Mouse (Mus musculus): ENCODE data around the gene Ccdc30. TPM values are rescaled to one million over a fixed set of nuclear protein-coding genes. Genes with fewer than 3 reads are reported as not detected.

Gene Ccdc30
- total RNA-seq, 2 experiments from 2014 or later, result 22.0 to 23.4 TPM

DNA sequence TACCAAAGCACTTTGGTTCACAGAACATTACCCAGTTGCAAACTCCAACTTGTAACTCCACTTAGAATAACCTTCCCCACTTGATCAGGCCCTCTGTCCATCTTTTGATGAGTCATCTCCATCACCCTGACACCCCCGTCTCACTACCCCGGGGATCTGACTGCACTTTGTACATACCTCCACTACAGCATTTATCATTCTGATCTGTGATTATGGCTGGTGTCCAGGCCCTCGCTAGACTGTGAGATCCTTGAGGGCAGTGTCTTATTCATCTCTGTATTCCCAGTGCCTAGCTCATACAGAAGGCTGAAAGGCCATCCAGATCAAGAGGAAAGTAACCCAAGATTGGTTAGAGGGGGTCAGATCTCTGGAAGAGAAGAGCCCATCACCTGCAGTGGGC is 5.9 kb upstream of the Ccdc30 start:
- DNase-seq (ENCODE audit: low spot score in 2 of 2), result no peak

DNA sequence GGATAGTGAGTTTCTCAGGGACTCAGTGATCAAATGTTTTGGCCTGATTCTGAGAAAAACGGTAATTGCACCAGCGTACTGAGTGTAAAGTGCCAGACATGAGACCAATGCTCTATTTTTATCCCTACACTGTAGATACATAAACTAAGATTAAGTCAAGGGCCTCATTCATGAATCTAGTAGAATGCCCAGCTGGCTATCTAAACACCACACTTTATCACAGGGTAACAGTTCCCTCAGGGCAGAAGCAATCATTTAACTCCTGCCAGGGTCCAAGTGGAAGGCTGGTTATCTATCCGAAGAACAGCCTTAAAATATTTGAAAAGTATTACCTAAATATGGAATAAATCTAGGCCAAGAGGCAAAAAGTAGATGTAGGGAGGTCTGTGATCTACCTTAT is 2.6 kb upstream of the Ccdc30 start:
- DNase-seq (ENCODE audit: low spot score in 2 of 2), result no peak

DNA sequence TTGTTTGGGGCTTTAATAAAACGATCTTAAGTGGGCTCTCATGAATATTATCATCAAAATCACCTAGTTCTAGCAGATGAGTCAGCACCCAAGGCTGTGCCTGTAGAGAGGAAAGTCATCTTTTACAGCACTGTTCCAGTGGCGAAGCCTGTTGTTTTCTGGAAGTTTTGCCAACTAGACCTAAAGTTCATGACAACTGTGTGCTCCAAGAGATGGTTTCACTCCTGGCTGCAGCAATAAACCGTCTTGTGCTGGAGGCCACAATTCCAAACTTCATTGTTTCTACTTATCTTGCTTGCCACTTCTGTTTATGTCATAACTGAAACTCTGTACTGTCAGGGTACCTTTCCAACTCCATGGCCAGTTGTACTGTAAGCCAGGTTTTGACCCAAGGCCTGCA is 1.9 kb upstream of the Ccdc30 start:
- DNase-seq (ENCODE audit: low spot score in 2 of 2), result no peak

DNA sequence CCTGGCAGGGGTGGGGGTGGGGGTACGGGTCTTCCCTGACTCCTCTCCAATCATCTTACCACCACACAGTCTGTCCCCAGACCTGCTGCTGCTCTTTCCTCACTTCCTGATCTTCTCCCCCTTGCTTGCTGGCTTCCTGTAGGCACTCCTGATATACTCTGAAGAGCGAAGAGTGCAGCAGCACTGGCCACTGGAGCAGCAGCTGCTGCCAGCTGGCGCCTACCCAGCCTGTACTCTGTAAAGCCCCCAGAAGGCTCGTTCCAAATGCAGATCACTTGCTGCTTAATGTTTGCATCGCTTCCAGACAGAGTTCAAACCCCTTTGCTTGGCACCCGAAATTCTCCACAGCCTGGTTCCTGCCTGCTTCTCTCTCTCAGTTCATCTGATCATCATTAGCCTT is 2.5 kb downstream of the Ccdc30 start:
- no peak for DNase-seq (ENCODE audit: low spot score in 2 of 2)

DNA sequence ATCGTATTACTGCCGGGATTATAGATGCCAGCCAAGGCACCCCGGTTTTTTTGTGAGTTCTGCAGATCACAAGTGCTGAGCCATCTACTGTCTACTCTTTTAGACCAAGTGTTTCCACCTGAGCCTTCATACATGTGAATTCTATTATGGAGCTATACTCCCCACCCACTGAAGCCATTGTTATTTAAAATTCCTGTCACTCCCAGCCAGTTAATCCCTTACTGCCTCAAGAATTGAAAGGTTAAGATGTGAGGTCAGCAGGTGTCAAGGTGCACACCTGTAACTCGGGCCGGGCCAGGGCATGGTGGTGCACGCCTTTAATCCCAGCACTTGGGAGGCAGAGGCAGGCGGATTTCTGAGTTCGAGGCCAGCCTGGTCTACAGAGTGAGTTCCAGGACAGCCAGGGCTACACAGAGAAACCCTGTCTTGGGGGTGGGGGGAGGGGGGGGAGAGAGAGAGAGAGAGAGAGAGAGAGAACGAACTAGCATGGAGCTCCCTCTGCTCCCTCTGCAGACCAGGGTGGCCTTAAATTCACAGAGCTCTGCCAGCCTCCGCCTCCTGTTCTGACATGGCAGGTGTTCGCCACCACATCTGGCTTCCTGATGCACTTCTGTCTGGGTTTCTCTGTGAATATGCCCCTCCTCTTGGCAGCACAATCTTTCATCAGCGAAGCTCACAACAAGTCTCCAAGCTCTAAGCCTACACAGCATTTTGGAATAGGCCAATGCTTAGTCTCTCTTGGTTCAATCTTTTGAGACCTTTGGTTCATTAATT is 3.3 kb downstream of the Ccdc30 start:
- DNase-seq (ENCODE audit: low spot score in 2 of 2), result no peak

DNA sequence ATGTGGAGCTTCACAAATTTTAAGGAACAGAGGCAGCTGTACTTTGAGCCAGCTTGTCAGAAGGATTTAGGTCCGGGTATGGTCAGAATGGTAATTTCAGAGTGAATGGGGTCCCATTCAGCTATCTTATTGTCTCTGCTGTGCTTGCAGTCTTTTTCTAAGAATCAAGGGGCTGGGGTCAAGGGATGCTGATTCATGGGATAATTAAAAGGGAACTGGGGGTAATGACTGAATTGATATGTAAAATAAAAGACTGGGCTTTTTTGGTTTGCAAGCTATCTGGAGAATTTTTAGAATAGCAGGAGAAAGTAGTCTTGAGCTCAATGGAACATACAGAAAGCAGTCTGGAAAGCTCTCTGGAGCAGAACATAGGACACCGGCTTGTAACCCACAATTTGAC is 11.9 kb downstream of the Ccdc30 start:
- no peak for DNase-seq (ENCODE audit: low spot score in 2 of 2)

DNA sequence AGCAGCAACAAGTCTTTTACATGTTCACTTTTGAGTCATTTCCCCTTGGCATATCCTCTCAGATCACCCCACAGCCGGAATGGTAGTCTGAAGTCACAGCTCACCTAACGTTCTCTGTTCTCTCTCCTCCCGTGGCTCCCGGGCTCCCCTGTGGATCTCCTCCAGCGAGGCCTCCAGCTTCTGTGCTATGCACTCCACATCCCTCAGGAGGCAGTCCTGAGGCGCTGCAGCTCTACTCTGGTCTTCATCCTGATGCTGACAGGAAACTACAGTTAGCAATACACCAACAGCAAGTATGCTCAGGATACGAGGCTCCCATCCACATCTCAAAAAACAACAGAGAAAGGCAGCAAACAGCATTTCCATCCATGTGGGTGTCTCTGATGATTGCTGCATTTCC is 14.4 kb downstream of the Ccdc30 start:
- DNase-seq (ENCODE audit: low spot score in 2 of 2), result no peak

DNA sequence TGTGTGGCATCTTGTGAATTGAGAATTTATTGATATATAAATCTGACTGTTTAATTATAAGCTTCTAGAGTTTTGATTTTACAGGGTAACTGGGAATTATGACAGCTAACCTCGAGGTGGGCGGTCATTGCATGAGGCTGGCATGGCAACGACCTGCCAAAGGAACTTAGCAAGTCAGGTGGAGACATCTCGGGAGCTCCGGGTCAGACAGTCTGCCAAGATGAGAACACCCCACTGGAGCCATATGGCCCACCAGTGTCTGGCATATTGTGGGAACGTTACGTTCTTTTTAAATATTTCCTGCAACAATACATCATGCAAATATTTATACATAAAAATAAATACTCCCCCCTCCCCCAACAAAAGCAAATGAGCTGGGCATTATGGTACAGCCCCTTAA is 16.6 kb downstream of the Ccdc30 start:
- no peak for DNase-seq (ENCODE audit: low spot score in 2 of 2)

DNA sequence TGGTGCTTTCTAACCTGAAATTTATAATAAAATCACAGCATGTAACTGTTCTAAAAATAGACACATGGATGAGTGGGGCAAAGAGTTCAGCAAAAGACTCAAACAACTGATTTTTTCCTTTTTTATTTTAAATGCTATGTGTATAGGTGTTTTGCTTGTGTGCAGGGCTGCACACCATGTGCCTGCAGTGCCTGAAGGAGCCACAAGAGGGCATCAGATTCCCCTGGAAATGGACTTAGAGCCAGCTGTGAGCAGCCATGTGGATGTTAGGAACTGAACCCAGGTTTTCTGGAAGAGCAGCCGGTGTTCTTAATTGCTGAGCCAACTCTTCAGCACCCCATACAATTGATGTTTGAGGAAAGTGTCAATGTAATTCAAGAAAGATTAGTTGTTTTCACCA is 25.0 kb downstream of the Ccdc30 start:
- DNase-seq (ENCODE audit: low spot score in 2 of 2), result no peak

DNA sequence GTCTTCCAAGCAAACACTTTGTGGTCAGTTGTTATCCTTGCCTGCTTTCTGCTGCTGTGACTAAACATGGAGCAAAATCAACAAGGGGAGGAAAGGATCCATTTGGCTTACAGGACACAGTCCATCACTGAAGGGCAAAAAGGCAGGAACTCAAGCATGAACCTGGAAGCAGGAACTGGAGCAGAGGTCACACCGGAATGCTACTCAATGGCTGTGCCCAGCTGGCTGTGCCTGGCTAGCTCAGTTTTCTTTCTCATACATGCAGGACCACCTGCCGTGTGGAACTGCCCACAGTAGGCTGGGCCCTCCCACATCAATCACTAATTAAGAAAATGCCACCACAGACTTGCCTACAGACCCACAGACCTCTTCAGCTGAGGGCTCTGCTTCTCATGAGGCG is 26.1 kb downstream of the Ccdc30 start:
- no peak for DNase-seq (ENCODE audit: low spot score in 2 of 2)

DNA sequence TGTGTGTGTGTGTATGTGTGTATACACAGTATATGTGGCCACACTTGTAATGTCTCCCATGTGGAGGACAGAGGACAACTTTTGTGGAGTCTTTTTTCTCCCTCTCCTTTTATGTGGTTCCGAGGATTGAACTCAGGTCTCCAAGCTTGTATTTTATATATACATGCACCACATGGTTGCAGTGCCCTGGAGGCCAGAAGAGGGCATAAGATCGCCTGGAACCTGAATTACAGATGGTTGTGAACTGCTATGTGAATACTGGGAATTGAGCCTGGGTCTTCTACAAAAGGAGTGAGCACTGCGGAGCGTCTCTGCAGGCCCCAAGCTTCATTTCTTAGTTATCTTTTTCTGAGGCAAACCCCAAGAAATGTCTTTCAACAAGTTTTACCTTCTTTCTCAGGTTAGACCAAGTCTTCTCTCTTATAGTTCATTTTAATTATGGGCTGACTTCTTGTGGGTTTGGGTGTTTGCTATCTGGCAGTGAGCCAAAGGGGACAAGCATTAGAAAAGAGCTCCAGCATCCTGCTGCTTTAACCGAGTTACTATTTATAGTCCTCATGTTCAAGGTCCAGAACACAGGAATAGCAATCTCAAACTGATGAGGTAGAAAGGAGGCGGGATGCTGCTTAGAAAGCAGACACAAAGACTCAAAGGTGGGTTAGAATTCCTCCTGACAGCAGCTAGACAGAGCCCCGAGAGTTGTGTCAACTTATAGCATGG is 33.7 kb downstream of the Ccdc30 start:
- DNase-seq (ENCODE audit: low spot score in 2 of 2), result no peak

DNA sequence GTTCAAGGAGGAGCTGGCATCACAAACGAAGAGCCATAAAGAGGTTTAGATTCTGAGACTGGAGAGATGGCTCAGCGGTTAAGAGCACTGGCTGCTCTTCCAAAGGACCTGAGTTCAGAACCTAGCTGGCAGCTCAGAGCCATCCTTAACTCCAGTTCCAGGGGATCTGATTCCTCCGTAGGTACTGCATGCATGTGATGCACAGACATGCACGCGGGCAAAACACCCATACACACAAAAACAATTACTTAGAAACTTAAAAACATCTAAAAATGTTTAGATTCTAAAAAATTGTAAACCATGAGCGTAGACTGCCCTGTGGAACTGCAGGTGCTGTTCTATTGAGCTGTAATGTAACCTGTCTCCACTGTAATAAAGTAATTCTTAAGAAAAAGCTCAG is 45.9 kb downstream of the Ccdc30 start:
- DNase-seq (ENCODE audit: low spot score in 2 of 2), result no peak

DNA sequence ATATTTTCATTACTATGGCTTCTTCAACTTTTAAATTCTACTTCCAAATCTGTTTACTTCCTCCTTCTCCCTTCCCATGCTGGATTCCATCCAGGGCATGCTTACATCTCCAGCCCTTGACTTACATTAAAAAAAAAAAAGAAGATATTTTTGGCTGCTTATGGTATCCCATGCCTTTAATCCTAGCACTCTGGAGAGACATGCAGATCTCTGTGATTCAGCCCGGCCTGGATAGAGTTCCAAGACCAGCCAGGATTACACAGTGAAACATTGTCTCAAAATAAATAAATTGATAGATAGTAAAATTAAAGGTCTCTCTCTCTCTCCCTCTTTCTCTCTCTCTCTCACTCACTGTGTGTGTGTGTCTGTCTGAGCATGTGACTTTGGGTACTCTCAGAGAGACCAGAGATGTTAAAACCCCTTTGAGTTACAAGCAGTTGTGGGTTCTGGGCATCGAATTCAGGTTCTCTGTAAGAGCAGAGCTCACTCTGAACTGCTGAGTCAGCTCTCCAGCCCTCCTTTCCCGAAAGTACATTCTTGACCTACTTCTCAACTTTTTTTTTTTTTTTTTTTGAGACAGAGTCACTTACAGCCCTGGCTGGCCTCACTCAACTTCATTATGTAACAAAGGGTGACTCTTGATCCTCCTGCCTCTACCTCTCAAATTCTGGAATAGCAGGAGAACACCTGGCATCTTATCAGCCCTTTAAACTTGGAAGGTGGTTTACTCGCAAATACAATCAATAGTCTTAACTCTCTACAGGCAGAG is 48.4 kb downstream of the Ccdc30 start:
- DNase-seq (ENCODE audit: low spot score in 2 of 2), result no peak

DNA sequence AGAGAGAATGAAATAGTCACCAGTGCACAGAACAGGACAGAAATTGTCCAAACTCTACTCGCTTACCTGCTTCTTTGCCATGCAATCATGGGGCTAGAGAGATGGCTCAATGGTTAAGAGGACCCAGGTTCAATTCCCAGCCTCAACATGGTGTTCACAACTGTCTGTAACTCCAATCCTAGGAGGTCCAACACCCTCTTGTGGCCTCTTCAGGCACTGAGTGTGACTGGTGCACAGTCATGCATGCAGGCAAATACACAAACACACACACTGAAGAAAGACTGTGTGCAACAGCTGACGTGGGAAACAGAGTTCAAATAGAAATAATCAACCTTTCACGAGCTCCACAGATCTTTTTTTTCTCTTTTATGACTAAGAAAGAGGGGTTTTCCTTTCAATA is 53.1 kb downstream of the Ccdc30 start:
- no peak for DNase-seq (ENCODE audit: low spot score in 2 of 2)

DNA sequence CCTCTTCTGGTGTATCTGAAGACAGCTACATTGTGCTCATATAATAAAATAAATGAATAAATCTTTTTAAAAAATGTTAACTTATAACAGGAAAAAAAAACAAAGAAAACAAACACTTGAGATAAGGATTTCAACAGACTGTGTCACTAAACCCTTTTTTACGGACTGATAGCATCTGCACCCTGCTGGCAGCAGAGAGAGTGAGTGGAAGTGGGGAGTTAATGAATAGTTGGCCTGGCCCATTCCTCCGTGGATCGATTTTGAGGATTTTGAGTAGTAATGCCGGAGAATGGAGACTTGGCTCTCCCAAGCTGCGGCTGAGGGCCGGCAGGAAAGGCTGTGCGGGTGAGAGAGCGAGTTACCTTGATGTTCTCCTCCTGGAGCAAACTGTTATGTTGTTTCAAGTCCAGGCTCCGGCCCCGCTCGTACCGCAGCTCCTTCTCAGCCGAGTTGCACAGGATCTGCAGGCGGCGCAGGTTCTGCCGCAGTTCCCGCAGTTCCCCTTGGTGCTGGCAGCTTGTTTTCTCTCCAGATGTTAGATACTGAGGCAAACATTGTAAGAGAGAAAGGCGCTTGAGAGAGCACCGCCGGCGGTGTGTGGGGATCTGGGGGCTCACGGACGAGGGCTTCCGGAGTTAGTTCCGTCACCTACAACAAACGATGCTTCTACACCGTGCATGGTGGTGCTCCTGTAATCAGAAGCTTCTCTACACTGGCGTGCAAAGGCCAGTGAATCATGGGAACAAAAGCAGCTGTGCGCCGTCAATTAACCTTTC is 55.9 kb downstream of the Ccdc30 start:
- peak in 1 of 2 experiments; percentile 14 for DNase-seq (ENCODE audit: low spot score in 2 of 2)

DNA sequence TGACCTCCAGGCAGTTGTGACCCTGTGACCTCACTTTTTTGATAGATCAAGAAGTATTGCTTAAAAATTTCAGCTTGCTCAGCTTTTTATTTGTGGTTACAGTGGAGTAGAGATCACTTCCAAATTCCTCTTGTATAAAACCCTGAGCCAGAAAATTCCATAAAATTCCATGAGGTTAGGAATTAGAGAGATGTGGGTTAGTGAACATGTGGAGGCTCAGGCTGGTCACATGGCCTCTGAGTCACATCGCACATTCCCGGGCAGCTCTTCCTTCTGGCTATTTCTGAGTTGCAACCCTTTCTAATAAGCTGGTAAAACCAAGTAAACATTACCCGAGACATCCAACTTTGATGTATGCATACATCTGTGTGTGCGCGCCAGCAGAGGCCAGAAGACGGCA is 69.8 kb downstream of the Ccdc30 start:
- no peak for DNase-seq (ENCODE audit: low spot score in 2 of 2)

DNA sequence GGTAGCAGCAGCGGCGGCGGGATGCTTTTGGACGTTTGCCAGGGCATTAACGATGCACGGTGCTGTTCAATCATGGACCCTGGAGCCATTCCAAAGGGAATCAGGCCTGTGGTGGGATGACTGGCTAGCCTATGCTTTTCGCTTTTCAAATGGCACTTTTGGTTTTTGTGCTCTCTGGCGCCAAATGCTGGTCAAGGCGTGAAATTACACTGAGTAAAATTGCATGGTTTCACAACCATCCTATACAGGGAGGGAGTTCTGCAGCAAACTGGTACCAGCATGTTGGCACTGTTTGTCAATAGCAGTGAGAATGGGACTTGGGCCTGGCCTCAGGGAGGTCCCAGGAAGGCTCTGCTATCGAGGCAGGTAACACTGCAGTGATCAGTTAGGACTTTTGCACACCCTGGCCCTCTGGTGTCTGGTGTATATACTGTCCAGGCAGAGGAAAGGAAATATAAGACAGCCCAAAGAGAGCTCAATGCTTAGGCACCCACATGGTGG is 76.4 kb downstream of the Ccdc30 start:
- DNase-seq (ENCODE audit: low spot score in 2 of 2), result peak; percentile 39 to 61

DNA sequence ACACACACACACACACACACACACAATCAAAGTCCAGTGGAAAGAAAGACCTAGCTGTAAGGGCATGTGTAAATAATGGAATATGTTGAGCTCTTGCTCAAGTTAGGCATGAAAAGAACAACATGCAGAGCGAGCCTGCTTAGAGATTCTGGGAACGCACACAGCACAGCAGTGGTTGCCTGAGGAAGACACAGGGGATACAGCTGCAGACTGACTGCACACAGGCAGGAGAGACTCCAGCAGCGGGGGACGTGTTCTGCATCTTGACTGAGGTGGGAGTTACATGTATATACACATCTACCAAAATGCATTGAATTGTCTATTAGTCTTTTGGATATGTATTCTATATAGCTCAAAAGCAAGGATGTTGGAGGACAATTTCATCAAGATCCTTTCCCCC is 76.9 kb downstream of the Ccdc30 start:
- peak; percentile 18 to 31 for DNase-seq (ENCODE audit: low spot score in 2 of 2)

DNA sequence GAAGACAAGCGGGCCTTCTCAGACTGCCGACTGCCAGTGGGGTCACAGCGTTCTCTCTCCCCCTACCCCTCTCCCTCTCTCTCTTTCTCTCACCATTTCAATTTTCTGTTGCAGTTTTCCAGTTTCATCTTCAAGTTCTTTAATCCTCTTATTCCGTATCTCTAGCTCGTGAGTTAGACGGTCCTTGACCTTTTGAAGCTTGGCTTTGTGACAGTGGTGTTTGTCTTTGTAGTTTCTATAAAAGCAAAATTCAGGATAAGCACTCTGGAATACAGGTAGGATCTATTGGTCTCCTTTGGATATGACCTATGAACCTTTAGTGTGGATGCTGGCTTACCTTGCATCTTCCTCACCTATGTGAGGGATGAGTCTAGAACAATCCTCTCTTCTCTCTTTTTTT is 81.8 kb downstream of the Ccdc30 start:
- no peak for DNase-seq (ENCODE audit: low spot score in 2 of 2)

DNA sequence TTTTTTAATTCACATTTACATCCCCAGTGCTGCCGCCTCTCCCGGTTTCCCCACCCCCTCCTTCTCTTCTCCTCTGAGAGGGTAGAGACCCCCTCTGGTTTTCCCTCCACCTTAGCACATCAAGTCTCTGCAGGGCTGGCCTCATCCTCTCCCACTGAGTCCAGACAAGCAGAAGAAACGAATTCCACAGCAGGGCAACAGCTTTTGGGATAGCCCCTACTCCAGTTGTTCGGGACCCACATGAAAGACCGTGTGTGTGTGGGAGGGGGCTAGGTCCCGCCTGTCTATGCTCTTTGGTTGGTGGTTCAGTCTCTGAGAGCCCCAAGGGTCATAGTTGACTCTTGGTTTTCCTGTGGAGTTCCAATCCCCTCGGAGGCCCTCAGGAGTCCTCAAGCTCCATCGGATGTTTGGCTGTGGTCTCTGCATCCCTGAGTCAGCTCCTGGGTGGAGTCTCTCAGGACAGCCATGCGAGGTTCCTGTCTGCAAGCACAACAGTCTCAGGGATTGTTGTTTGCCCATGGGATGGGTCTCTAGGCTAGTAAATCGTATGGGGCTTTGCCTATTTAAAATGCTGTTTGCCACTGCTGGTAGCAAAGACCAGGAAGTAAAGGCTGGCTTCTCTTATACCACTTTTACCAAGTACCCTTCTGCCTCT is 94.3 kb downstream of the Ccdc30 start:
- DNase-seq (ENCODE audit: low spot score in 2 of 2), result no peak

Measured in layer of hippocampus, postnatal 14 days (tissue).